Mouse (Mus musculus): ENCODE measurements around the gene Cd3eap.

GRCm38 (mm10) chr7:19335583-19335982 is 23.7 kb downstream of the Cd3eap start:
- no peak for TF ChIP-seq CTCF (conservative IDR thresholded peaks at IDR 0.05; ENCODE audit: insufficient read depth, insufficient read length, low read depth, low read length)
- no peak for TF ChIP-seq POLR2A (IDR thresholded peaks at IDR 0.05; ENCODE audit: low read depth, low read length)
